In the genomic region with DNA sequence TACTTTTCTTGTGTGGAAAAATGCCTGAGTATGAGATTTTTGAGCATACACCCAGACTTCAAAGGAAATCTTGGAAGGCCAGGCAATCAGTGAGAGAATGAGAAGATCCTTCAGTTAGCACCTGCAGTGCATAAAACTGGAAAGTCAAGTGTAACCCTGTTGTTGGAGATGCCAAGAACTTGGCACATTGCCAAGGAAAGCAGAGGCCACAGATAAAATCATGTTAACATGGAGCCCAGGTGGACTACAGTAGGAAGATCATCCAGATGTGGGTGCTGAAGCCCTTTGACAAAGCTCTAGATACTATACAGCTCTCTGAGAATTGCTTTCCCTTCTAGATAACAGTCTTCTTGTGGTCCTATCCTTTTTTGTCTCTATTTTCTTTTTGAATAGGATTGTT, we compare ENCODE assay signal across 16 mouse cellular contexts. TPM values are rescaled to one million over a fixed set of nuclear protein-coding genes. Genes with fewer than 3 reads are reported as not detected.
DNase-seq lines count a peak whose midpoint lies in the region; ATAC-seq and TF ChIP-seq lines count a peak whose summit lies in the region.
"Had no signal": no experiment of that assay in that cellular context is flagged by ENCODE, and none has a peak within 500 bp of the region (broad histone marks: within the 10 kb centered on the region; RNA-seq: fewer than 3 reads in every experiment).

No protein-coding gene starts in this region.

- H3K27me3 ChIP-seq in MEL (ENCODE audit: control insufficient read depth in 1 of 2, insufficient read depth in 2 of 2, low read length in 2 of 2): no peaks in the 10 kb centered on the region
- no peaks in the 10 kb centered on the region for H3K27me3 ChIP-seq in forebrain, embryonic 13.5 days
- no peaks in the 10 kb centered on the region for H3K27me3 ChIP-seq in midbrain, embryonic 14.5 days (ENCODE audit: control insufficient read depth, insufficient read depth, low read length)
- H3K27me3 ChIP-seq: embryonic facial prominence, embryonic 12.5 days; forebrain, embryonic 15.5 days; hindbrain, embryonic 12.5 days had no signal

- TF ChIP-seq RAD21 in MEL (IDR thresholded peaks at IDR 0.05; ENCODE audit: low read depth, low read length): no peak

- no peak overlapping the region for H3K4me2 ChIP-seq in forebrain, embryonic 13.5 days
- no peak overlapping the region for H3K4me2 ChIP-seq in midbrain, embryonic 14.5 days (ENCODE audit: low read length)
- H3K4me2 ChIP-seq: embryonic facial prominence, embryonic 12.5 days; forebrain, embryonic 15.5 days; hindbrain, embryonic 12.5 days had no signal

- TF ChIP-seq CTCF in MEL (IDR thresholded peaks at IDR 0.05 in 2 of 3, conservative IDR thresholded peaks at IDR 0.05 in 1 of 3; ENCODE audit: control insufficient read depth in 1 of 3, insufficient read depth in 1 of 3, low read depth in 2 of 3, low read length in 3 of 3, poor library complexity in 1 of 3, severe bottlenecking in 1 of 3): no peak

- H3K9ac ChIP-seq in MEL (ENCODE audit: control insufficient read depth, low read depth, low read length, poor library complexity, severe bottlenecking): no peak overlapping the region
- no peak overlapping the region for H3K9ac ChIP-seq in forebrain, embryonic 13.5 days
- no peak overlapping the region for H3K9ac ChIP-seq in midbrain, embryonic 14.5 days (replicated peaks; ENCODE audit: low read length)
- H3K9ac ChIP-seq: embryonic facial prominence, embryonic 12.5 days; forebrain, embryonic 15.5 days; hindbrain, embryonic 12.5 days had no signal

- H3K9me3 ChIP-seq in MEL (replicated peaks; ENCODE audit: insufficient read depth, low read length): no peaks in the 10 kb centered on the region
- H3K9me3 ChIP-seq in forebrain, embryonic 13.5 days (replicated peaks): peaks cover 15% of the 10 kb centered on the region; the same call in 1 of the 2 replicates
- no peaks in the 10 kb centered on the region for H3K9me3 ChIP-seq in midbrain, embryonic 14.5 days (ENCODE audit: control insufficient read depth, low read length)

- peaks cover 23% of the 10 kb centered on the region for H3K79me2 ChIP-seq in MEL (ENCODE audit: control insufficient read depth, insufficient read depth, low read length, poor library complexity)

- H3K27ac ChIP-seq in MEL (ENCODE audit: control insufficient read depth, low read depth, low read length): no peak overlapping the region
- no peak overlapping the region for H3K27ac ChIP-seq in forebrain, embryonic 13.5 days
- H3K27ac ChIP-seq in midbrain, embryonic 14.5 days (replicated peaks; ENCODE audit: low read depth, low read length): no peak overlapping the region
- H3K27ac ChIP-seq: embryonic facial prominence, embryonic 12.5 days; forebrain, embryonic 15.5 days; hindbrain, embryonic 12.5 days had no signal

- peak; percentile 16 to 30 for DNase-seq in cerebellum, postnatal 14 days
- no peak for DNase-seq in cerebellum, adult 11 months
- DNase-seq in kidney, postnatal 14 days: peak; percentile 34
- no peak for DNase-seq in kidney, adult 18-20 months
- DNase-seq in MEL (ENCODE audit: low read depth, low spot score): peak; percentile 9
- peak; percentile 14 for DNase-seq in MN1 (ENCODE audit: low spot score)
- no peak for DNase-seq in midbrain, embryonic 14.5 days
- DNase-seq: cerebellum, adult 11-12 months; gastrocnemius, postnatal 36 days; right cerebral cortex, postnatal 14 days; thymus, postnatal 4 days had no signal

- ATAC-seq in forebrain, embryonic 13.5 days: no peak
- ATAC-seq in midbrain, embryonic 14.5 days (ENCODE audit: low FRiP score, low TSS enrichment): no peak
- ATAC-seq: forebrain, embryonic 15.5 days; lung, postnatal 0 days had no signal

- no peak for TF ChIP-seq EP300 in MEL (IDR thresholded peaks at IDR 0.05; ENCODE audit: low read depth in 1 of 2, low read length in 2 of 2)

- TF ChIP-seq POLR2A in MEL (IDR thresholded peaks at IDR 0.05; ENCODE audit: control insufficient read depth in 1 of 2, insufficient read depth in 1 of 2, low read depth in 1 of 2, low read length in 2 of 2, poor library complexity in 1 of 2): no peak

- H3K4me3 ChIP-seq in MEL (ENCODE audit: control insufficient read depth in 1 of 2, insufficient read depth in 1 of 2, low read depth in 2 of 2, low read length in 2 of 2): no peak overlapping the region
- no peak overlapping the region for H3K4me3 ChIP-seq in forebrain, embryonic 13.5 days
- no peak overlapping the region for H3K4me3 ChIP-seq in midbrain, embryonic 14.5 days (replicated peaks; ENCODE audit: low read depth, low read length)
- H3K4me3 ChIP-seq: embryonic facial prominence, embryonic 12.5 days; forebrain, embryonic 15.5 days; hindbrain, embryonic 12.5 days had no signal

- H3K36me3 ChIP-seq in MEL (ENCODE audit: control insufficient read depth in 1 of 2, insufficient read depth in 2 of 2, low read length in 2 of 2): peaks cover 0 to 7% of the 10 kb centered on the region in 2 experiments; a peak in 1 of 4 replicates
- peaks cover 10% of the 10 kb centered on the region for H3K36me3 ChIP-seq in forebrain, embryonic 13.5 days (ENCODE audit: poor library complexity, severe bottlenecking)
- no peaks in the 10 kb centered on the region for H3K36me3 ChIP-seq in midbrain, embryonic 14.5 days (ENCODE audit: control insufficient read depth, insufficient read depth, low read length)
- H3K36me3 ChIP-seq: embryonic facial prominence, embryonic 12.5 days; forebrain, embryonic 15.5 days; hindbrain, embryonic 12.5 days had no signal

- no peaks in the 10 kb centered on the region for H3K4me1 ChIP-seq in MEL (ENCODE audit: control insufficient read depth in 1 of 2, insufficient read depth in 2 of 2, low read length in 2 of 2)
- H3K4me1 ChIP-seq in forebrain, embryonic 13.5 days: no peaks in the 10 kb centered on the region
- no peaks in the 10 kb centered on the region for H3K4me1 ChIP-seq in midbrain, embryonic 14.5 days (ENCODE audit: control insufficient read depth, insufficient read depth, low read length)
- H3K4me1 ChIP-seq: embryonic facial prominence, embryonic 12.5 days; forebrain, embryonic 15.5 days; hindbrain, embryonic 12.5 days had no signal

TF ChIP-seq in MEL, 35 proteins besides CTCF, POLR2A, EP300 and RAD21:
- TF ChIP-seq MYB (IDR thresholded peaks at IDR 0.05; ENCODE audit: low read depth, low read length): no peak
- TF ChIP-seq NRF1 (IDR thresholded peaks at IDR 0.05; ENCODE audit: insufficient read depth, low read depth, low read length, poor library complexity, severe bottlenecking): no peak
- TF ChIP-seq ZC3H11A (IDR thresholded peaks at IDR 0.05; ENCODE audit: low read depth, low read length): no peak
- TF ChIP-seq RCOR1 (IDR thresholded peaks at IDR 0.05; ENCODE audit: low read depth, low read length): no peak
- no peak for TF ChIP-seq MYC (IDR thresholded peaks at IDR 0.05; ENCODE audit: low read depth, low read length)
- TF ChIP-seq E2F4 (IDR thresholded peaks at IDR 0.05; ENCODE audit: borderline replicate concordance, low read depth, low read length): no peak
- no peak for TF ChIP-seq MAZ (IDR thresholded peaks at IDR 0.05; ENCODE audit: low read depth, low read length)

RNA-seq across cellular contexts. Expression of a gene that starts 19.2 kb away (rescaled TPM):
- total RNA-seq in MEL (2012; rRNA removed): 40.4 and 48.2 TPM in 2 replicates
- 10 to 100 TPM in 1 of 2 experiments, not detected in 1; 58.4 TPM for polyA plus RNA-seq in MEL (2012; ENCODE audit: insufficient read depth in 1 of 2, insufficient read length in 2 of 2, low read depth in 1 of 2, low replicate concordance in 2 of 2, missing spikeins in 1 of 2)
- polyA plus RNA-seq in forebrain, embryonic 13.5 days (2015; fragmentation: Nextera tagmentation; extraction: Ambion mirVana): 179 TPM in 2 replicates
- 126 and 141 TPM in 2 replicates for polyA plus RNA-seq in midbrain, embryonic 14.5 days (2014; fragmentation: Nextera tagmentation; extraction: Ambion mirVana)

Comparison
In these comparisons a context has a peak if more than half of its experiments do, and no peak if none do; other contexts are left out.
1. DNase-seq: peak in cerebellum, postnatal 14 days (2 of 2), kidney, postnatal 14 days (single experiment), MEL (single experiment) and MN1 (single experiment); none in cerebellum, adult 11 months (single experiment), kidney, adult 18-20 months (single experiment) and midbrain, embryonic 14.5 days (single experiment).